In the genomic region with DNA sequence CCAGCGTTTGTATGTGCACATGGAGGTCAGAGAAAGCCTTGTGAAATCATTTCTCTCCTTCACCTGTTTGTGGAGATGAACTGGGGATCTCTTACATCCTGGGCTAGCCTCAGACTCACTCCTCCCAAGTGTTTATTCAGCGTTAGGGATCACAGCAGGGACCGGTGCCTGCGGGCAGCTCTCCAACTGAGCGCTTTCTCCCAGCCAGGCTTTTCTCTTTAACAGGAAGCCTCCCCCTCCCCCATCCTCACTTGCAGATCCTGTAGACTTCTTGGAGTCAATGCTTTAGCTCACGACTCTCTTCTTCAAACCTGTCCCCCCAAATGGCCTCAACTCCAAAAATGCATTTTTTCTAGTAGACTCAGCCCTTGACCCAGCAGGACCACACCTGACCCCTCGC, we compare ENCODE assay signal across 22 mouse cellular contexts. TPM values are rescaled to one million over a fixed set of nuclear protein-coding genes. Genes with fewer than 3 reads are reported as not detected.
DNase-seq lines count a peak whose midpoint lies in the region; ATAC-seq and TF ChIP-seq lines count a peak whose summit lies in the region.
"Had no signal": no experiment of that assay in that cellular context is flagged by ENCODE, and none has a peak within 500 bp of the region (broad histone marks: within the 10 kb centered on the region; RNA-seq: fewer than 3 reads in every experiment).

No protein-coding gene starts in this region.

- DNase-seq in forebrain, postnatal 0 days, result peak; percentile 39
- DNase-seq in lung, embryonic 14.5 days, result peak; percentile 62
- DNase-seq in lung, postnatal 25 days (ENCODE audit: low spot score), result no peak
- DNase-seq in ES-E14 (ENCODE audit: low read depth, low spot score), result peak; percentile 69
- DNase-seq in frontal cortex, postnatal 14 days (ENCODE audit: low spot score in 2 of 2), result no peak
- no peak for DNase-seq in gastrocnemius, postnatal 25 days
- DNase-seq: adrenal gland, postnatal 10 days; heart, postnatal 36 days; liver; thymus, postnatal 14 days had no signal

- no peaks in the 10 kb centered on the region; the same call in 1 of the 2 replicates for H3K27me3 ChIP-seq in forebrain, postnatal 0 days (ENCODE audit: insufficient read depth, low read length)
- H3K27me3 ChIP-seq in forebrain, embryonic 16.5 days (replicated peaks; ENCODE audit: control insufficient read depth, insufficient read depth, low read length), result no peaks in the 10 kb centered on the region
- peaks cover 5% of the 10 kb centered on the region; the same call in 1 of the 2 replicates for H3K27me3 ChIP-seq in lung, embryonic 14.5 days (ENCODE audit: insufficient read depth, low read length)
- no peaks in the 10 kb centered on the region for H3K27me3 ChIP-seq in ES-Bruce4 (ENCODE audit: control insufficient read depth, insufficient read depth, low read length, poor library complexity, severe bottlenecking)
- H3K27me3 ChIP-seq: hindbrain, embryonic 15.5 days; Patski had no signal

- 5% methylated on average over 7 of the region's 7 CpGs for WGBS in forebrain, postnatal 0 days
- WGBS in forebrain, embryonic 16.5 days, result 12% methylated on average over 7 of the region's 7 CpGs
- 9% methylated on average over 7 of the region's 7 CpGs for WGBS in lung, embryonic 14.5 days

- TF ChIP-seq CTCF in forebrain, postnatal 0 days (IDR thresholded peaks at IDR 0.05; ENCODE audit: low read depth), result no peak
- no peak for TF ChIP-seq CTCF in lung, embryonic 14.5 days (IDR thresholded peaks at IDR 0.05; ENCODE audit: low read depth)
- TF ChIP-seq CTCF in ES-Bruce4 (IDR thresholded peaks at IDR 0.05; ENCODE audit: low read depth, low read length), result no peak

- H3K27ac ChIP-seq in forebrain, postnatal 0 days (ENCODE audit: low read depth, low read length), result no peak overlapping the region
- no peak overlapping the region for H3K27ac ChIP-seq in forebrain, embryonic 16.5 days (ENCODE audit: low read length)
- H3K27ac ChIP-seq in lung, embryonic 14.5 days (ENCODE audit: low read depth), result no peak overlapping the region
- H3K27ac ChIP-seq in ES-Bruce4 (ENCODE audit: insufficient read depth, low read length) (no peak overlapping the region), ES-E14 (ENCODE audit: insufficient read depth, low read depth, low read length, poor library complexity, severe bottlenecking) (no peak overlapping the region)
- H3K27ac ChIP-seq: heart, embryonic 15.5 days; hindbrain, embryonic 15.5 days; intestine, embryonic 15.5 days; liver, embryonic 15.5 days; midbrain, embryonic 12.5 days had no signal

- H3K4me1 ChIP-seq in forebrain, postnatal 0 days (ENCODE audit: insufficient read depth), result 0 out of 2 replicates have a peak, but pooled peaks cover 6% of the 10 kb centered on the region
- peaks cover 5% of the 10 kb centered on the region for H3K4me1 ChIP-seq in forebrain, embryonic 16.5 days (replicated peaks; ENCODE audit: control insufficient read depth, insufficient read depth, low read length)
- peaks cover 10% of the 10 kb centered on the region for H3K4me1 ChIP-seq in lung, embryonic 14.5 days (ENCODE audit: insufficient read depth)
- H3K4me1 ChIP-seq in ES-Bruce4 (ENCODE audit: control insufficient read depth, insufficient read depth, low read length) (peaks cover 14% of the 10 kb centered on the region), ES-E14 (ENCODE audit: control insufficient read depth in 2 of 2, insufficient read depth in 2 of 2, low read length in 2 of 2, poor library complexity in 1 of 2) (peaks cover 0 to 26% of the 10 kb centered on the region in 2 experiments; a peak in 2 of 4 replicates)

- TF ChIP-seq POLR2A in ES-Bruce4 (IDR thresholded peaks at IDR 0.05; ENCODE audit: insufficient read depth, low read length), result no peak

- no peak overlapping the region for H3K4me3 ChIP-seq in forebrain, postnatal 0 days (ENCODE audit: low read depth, low read length)
- H3K4me3 ChIP-seq in forebrain, embryonic 16.5 days (replicated peaks; ENCODE audit: low read length), result no peak overlapping the region
- H3K4me3 ChIP-seq in lung, embryonic 14.5 days (ENCODE audit: low read depth, low read length), result no peak overlapping the region
- no peak overlapping the region for H3K4me3 ChIP-seq in ES-Bruce4 (ENCODE audit: low read depth, low read length)
- H3K4me3 ChIP-seq in ES-E14 (ENCODE audit: insufficient read depth in 1 of 2, low read depth in 1 of 2, low read length in 2 of 2, poor library complexity in 1 of 2, severe bottlenecking in 1 of 2), result no peak overlapping the region
- H3K4me3 ChIP-seq: heart, embryonic 15.5 days; hindbrain, embryonic 15.5 days; intestine, embryonic 15.5 days; liver, embryonic 15.5 days; midbrain, embryonic 12.5 days had no signal

- H3K4me2 ChIP-seq in forebrain, postnatal 0 days (ENCODE audit: low read depth), result no peak overlapping the region
- H3K4me2 ChIP-seq in forebrain, embryonic 16.5 days (ENCODE audit: low read length), result no peak overlapping the region
- no peak overlapping the region for H3K4me2 ChIP-seq in lung, embryonic 14.5 days
- H3K4me2 ChIP-seq: heart, embryonic 15.5 days; hindbrain, embryonic 15.5 days; intestine, embryonic 15.5 days; liver, embryonic 15.5 days; midbrain, embryonic 12.5 days had no signal

- no peak overlapping the region for H3K9ac ChIP-seq in forebrain, postnatal 0 days
- H3K9ac ChIP-seq in forebrain, embryonic 16.5 days (replicated peaks; ENCODE audit: low read depth, low read length), result no peak overlapping the region
- H3K9ac ChIP-seq in lung, embryonic 14.5 days, result no peak overlapping the region
- H3K9ac ChIP-seq in ES-Bruce4 (ENCODE audit: low read depth, poor library complexity, severe bottlenecking) (no peak overlapping the region), ES-E14 (ENCODE audit: insufficient read depth, low read depth, low read length, poor library complexity, severe bottlenecking) (no peak overlapping the region)
- H3K9ac ChIP-seq: heart, embryonic 15.5 days; hindbrain, embryonic 15.5 days; intestine, embryonic 15.5 days; liver, embryonic 15.5 days; midbrain, embryonic 12.5 days had no signal

- H3K36me3 ChIP-seq in forebrain, postnatal 0 days (ENCODE audit: insufficient read depth), result no peaks in the 10 kb centered on the region
- H3K36me3 ChIP-seq in forebrain, embryonic 16.5 days (ENCODE audit: control insufficient read depth, insufficient read depth), result no peaks in the 10 kb centered on the region
- H3K36me3 ChIP-seq in lung, embryonic 14.5 days (ENCODE audit: insufficient read depth), result no peaks in the 10 kb centered on the region
- no peaks in the 10 kb centered on the region for H3K36me3 ChIP-seq in ES-Bruce4 (ENCODE audit: control insufficient read depth, insufficient read depth, low read length, poor library complexity, severe bottlenecking)
- no peaks in the 10 kb centered on the region for H3K36me3 ChIP-seq in ES-E14 (ENCODE audit: control insufficient read depth, insufficient read depth, low read length, poor library complexity, severe bottlenecking)
- H3K36me3 ChIP-seq: heart, embryonic 15.5 days; hindbrain, embryonic 15.5 days; intestine, embryonic 15.5 days; liver, embryonic 15.5 days; midbrain, embryonic 12.5 days had no signal

- H3K9me3 ChIP-seq in forebrain, postnatal 0 days (ENCODE audit: low read length), result no peaks in the 10 kb centered on the region
- H3K9me3 ChIP-seq in forebrain, embryonic 16.5 days (ENCODE audit: control insufficient read depth, low read length), result no peaks in the 10 kb centered on the region
- no peaks in the 10 kb centered on the region for H3K9me3 ChIP-seq in lung, embryonic 14.5 days (ENCODE audit: low read depth, low read length)
- H3K9me3 ChIP-seq in ES-Bruce4 (replicated peaks; ENCODE audit: control insufficient read depth, insufficient read depth, low read length, poor library complexity, severe bottlenecking) (no peaks in the 10 kb centered on the region), ES-E14 (ENCODE audit: control insufficient read depth, insufficient read depth, low read depth, low read length) (no peaks in the 10 kb centered on the region)
- H3K9me3 ChIP-seq: heart, embryonic 15.5 days; hindbrain, embryonic 15.5 days; intestine, embryonic 15.5 days; liver, embryonic 15.5 days; midbrain, embryonic 12.5 days had no signal

- ATAC-seq in forebrain, postnatal 0 days, result no peak
- ATAC-seq in forebrain, embryonic 16.5 days, result no peak
- no peak for ATAC-seq in lung, embryonic 14.5 days (ENCODE audit: insufficient read depth)
- ATAC-seq: activated CD4-positive, CD25-positive, alpha-beta regulatory T cell, adult 4 months; intestine, embryonic 15.5 days; lung, postnatal 0 days; Patski had no signal

- TF ChIP-seq EP300 in ES-Bruce4 (IDR thresholded peaks at IDR 0.05; ENCODE audit: insufficient read depth, low read depth, low read length), result peak; percentile 72; the same call in 1 of the 2 replicates

- in situ Hi-C loops in ES-E14 (cut with MboI; ENCODE audit: low sequenced_read_pairs in 2 of 2, unreplicated experiment in 2 of 2), result no loop called here

TF ChIP-seq in ES-E14, 5 proteins besides CTCF, POLR2A, EP300 and RAD21:
- TF ChIP-seq MAFK (IDR thresholded peaks at IDR 0.05; ENCODE audit: insufficient read depth, low read depth, low read length), result no peak

RNA-seq across cellular contexts. Expression of a gene that starts 4.0 kb away (rescaled TPM):
- total RNA-seq in forebrain, postnatal 0 days (2014; rRNA removed), result 139 and 164 TPM in 2 replicates
- 133 and 149 TPM in 2 replicates for polyA plus RNA-seq in forebrain, postnatal 0 days (2015; fragmentation: Nextera tagmentation; extraction: Ambion mirVana)
- 112 and 119 TPM in 2 replicates for polyA plus RNA-seq in forebrain, embryonic 16.5 days (2015; fragmentation: Nextera tagmentation; extraction: Ambion mirVana)
- 26.5 and 28.6 TPM in 2 replicates for polyA plus RNA-seq in lung, embryonic 14.5 days (2014; fragmentation: Nextera tagmentation; extraction: Ambion mirVana)
- polyA plus RNA-seq in ES-Bruce4 (2011; ENCODE audit: insufficient read depth, insufficient read length, low read depth, missing spikeins), result 6.2 and 9.7 TPM in 2 replicates
- 5.1 and 8.9 TPM in 2 replicates for total RNA-seq in ES-E14 (2012; rRNA removed)
- total RNA-seq in gastrocnemius, postnatal 25 days (2021), result 1 to 10 TPM; 4.7 to 4.8 TPM
- total RNA-seq: monocyte, adult 5-6 weeks; neutrophil, adult 5-6 weeks had no signal

Comparison
In these comparisons a context has a peak if more than half of its experiments do, and no peak if none do; other contexts are left out.
1. DNase-seq: peak in forebrain, postnatal 0 days (single experiment), lung, embryonic 14.5 days (single experiment) and ES-E14 (single experiment); none in lung, postnatal 25 days (single experiment), frontal cortex, postnatal 14 days (0 of 2) and gastrocnemius, postnatal 25 days (single experiment).